Mouse (Mus musculus) MEL (cell line): Measurements from ENCODE around the gene Bmp6. TPM values are rescaled to one million over a fixed set of nuclear protein-coding genes. Genes with fewer than 3 reads are reported as not detected.

ENCODE experiments used
- DNase-seq: peaks from one replicate; pipeline ENCODE4 v3.0.0; 2011; ENCODE audit warnings: low read depth, low spot score
- H3K27ac ChIP-seq: 2 replicates; pipeline ENCODE4 v1.5.1; 2012; ENCODE audit warnings: low read depth, mild to moderate bottlenecking, control low read depth, low read length, moderate library complexity; ENCODE audit not compliant: control insufficient read depth
- H3K27me3 ChIP-seq, 2 experiments: fragments of 150-350 bp in 1 of 2; sonication (generic) in 1 of 2; 2 replicates each; pipeline ENCODE4 v1.6.1; 2012; ENCODE audit warnings: low read length in 2 of 2, mild to moderate bottlenecking in 2 of 2, improper control_type of control experiment in 1 of 2, moderate library complexity in 1 of 2; ENCODE audit not compliant: insufficient read depth in 2 of 2, control insufficient read depth in 1 of 2
- H3K36me3 ChIP-seq, 2 experiments: 2 replicates each; pipeline ENCODE4 v1.6.1; 2012 to 2014; ENCODE audit warnings: low read length in 2 of 2, improper control_type of control experiment in 1 of 2, inconsistent platforms in 1 of 2, mild to moderate bottlenecking in 1 of 2; ENCODE audit not compliant: insufficient read depth in 2 of 2, control insufficient read depth in 1 of 2
- H3K4me1 ChIP-seq, 2 experiments: fragments of 150-350 bp in 1 of 2; sonication (generic) in 1 of 2; 2 replicates each; pipeline ENCODE4 v1.6.1; 2012; ENCODE audit warnings: low read length in 2 of 2, improper control_type of control experiment in 1 of 2, mild to moderate bottlenecking in 1 of 2; ENCODE audit not compliant: insufficient read depth in 2 of 2, control insufficient read depth in 1 of 2
- H3K4me3 ChIP-seq, 2 experiments: fragments of 150-350 bp in 1 of 2; sonication (generic) in 1 of 2; 2 replicates each; pipeline ENCODE4 v1.5.1; 2012; ENCODE audit warnings: low read depth in 2 of 2, low read length in 2 of 2, mild to moderate bottlenecking in 2 of 2, moderate library complexity in 2 of 2, control low read depth in 1 of 2, improper control_type of control experiment in 1 of 2; ENCODE audit not compliant: control insufficient read depth in 1 of 2, insufficient read depth in 1 of 2
- H3K79me2 ChIP-seq: 2 replicates; pipeline ENCODE4 v1.6.1; 2012; ENCODE audit warnings: mild to moderate bottlenecking, low read length, moderate library complexity; ENCODE audit not compliant: control insufficient read depth, poor library complexity, insufficient read depth
- H3K9ac ChIP-seq: 2 replicates; pipeline ENCODE4 v1.6.1; 2012; ENCODE audit warnings: low read depth, mild to moderate bottlenecking, control low read depth, low read length, moderate library complexity; ENCODE audit not compliant: control insufficient read depth, poor library complexity, severe bottlenecking
- H3K9me3 ChIP-seq: fragments of 150-350 bp; sonication (generic); replicated peaks from 2 replicates; pipeline ENCODE4 v1.6.1; 2012; ENCODE audit warnings: mild to moderate bottlenecking, low read length, improper control_type of control experiment, moderate library complexity; ENCODE audit not compliant: insufficient read depth
- CTCF ChIP-seq, 3 experiments: IDR thresholded peaks in 2 of 3; conservative IDR thresholded peaks in 1 of 3; 2 replicates each; pipeline ENCODE4 v1.5.1; 2011 to 2012; ENCODE audit warnings: low read length in 3 of 3, low read depth in 2 of 3, mild to moderate bottlenecking in 2 of 3, improper control_type of control experiment in 1 of 3, inconsistent platforms in 1 of 3, mixed read lengths in 1 of 3, moderate library complexity in 1 of 3; ENCODE audit not compliant: control insufficient read depth in 1 of 3, insufficient read depth in 1 of 3, poor library complexity in 1 of 3, severe bottlenecking in 1 of 3
- EP300 ChIP-seq, 2 experiments: IDR thresholded peaks; 2 replicates each; pipeline ENCODE4 v1.6.1; 2011; ENCODE audit warnings: improper control_type of control experiment in 2 of 2, low read length in 2 of 2, low read depth in 1 of 2, mild to moderate bottlenecking in 1 of 2
- GATA1 ChIP-seq: IDR thresholded peaks from 2 replicates; pipeline ENCODE4 v1.6.1; 2011; ENCODE audit warnings: low read depth, low read length, improper control_type of control experiment
- MAFK ChIP-seq: IDR thresholded peaks from 2 replicates; pipeline ENCODE4 v1.6.1; 2011; ENCODE audit warnings: low read depth, mild to moderate bottlenecking, low read length, improper control_type of control experiment, borderline replicate concordance
- MAZ ChIP-seq: IDR thresholded peaks from 2 replicates; pipeline ENCODE4 v1.6.1; 2012; ENCODE audit warnings: low read depth, mild to moderate bottlenecking, inconsistent platforms, low read length, improper control_type of control experiment
- NELFE ChIP-seq: IDR thresholded peaks from 2 replicates; pipeline ENCODE4 v1.6.1; 2011; ENCODE audit warnings: low read depth, low read length, improper control_type of control experiment
- POLR2A ChIP-seq, 2 experiments: IDR thresholded peaks; 2 replicates each; pipeline ENCODE4 v1.6.1; 2011 to 2012; ENCODE audit warnings: low read length in 2 of 2, mild to moderate bottlenecking in 2 of 2, control low read depth in 1 of 2, improper control_type of control experiment in 1 of 2, low read depth in 1 of 2, moderate library complexity in 1 of 2; ENCODE audit not compliant: control insufficient read depth in 1 of 2, insufficient read depth in 1 of 2, poor library complexity in 1 of 2
- RCOR1 ChIP-seq: IDR thresholded peaks from 2 replicates; pipeline ENCODE4 v1.6.1; 2012; ENCODE audit warnings: low read depth, mild to moderate bottlenecking, inconsistent platforms, low read length, improper control_type of control experiment
- SIN3A ChIP-seq: IDR thresholded peaks from 2 replicates; pipeline ENCODE4 v1.6.1; 2012; ENCODE audit warnings: low read length, improper control_type of control experiment, inconsistent platforms
- SMC3 ChIP-seq: IDR thresholded peaks from 2 replicates; pipeline ENCODE4 v1.6.1; 2011; ENCODE audit warnings: low read depth, low read length, improper control_type of control experiment
- TCF12 ChIP-seq: IDR thresholded peaks from 2 replicates; pipeline ENCODE4 v1.6.1; 2014; ENCODE audit warnings: low read depth, mild to moderate bottlenecking, inconsistent platforms, low read length, improper control_type of control experiment, moderate library complexity
- polyA plus RNA-seq, 2 experiments: library from polyadenylated mRNA; stranded (reverse) in 1 of 2; unstranded in 1 of 2; fragments of >175 nt in 1 of 2; fragments of >200 nt in 1 of 2; gene quantifications; 2 replicates each; pipeline versions ENCODE4 v1.2.1 to v1.2.4; 2012; ENCODE audit warnings: low replicate concordance in 2 of 2, low read depth in 1 of 2; ENCODE audit not compliant: insufficient read length in 2 of 2, insufficient read depth in 1 of 2, missing spikeins in 1 of 2
- total RNA-seq: library from RNA; depleted of rRNA; stranded (reverse); fragments of 300-350 nt; gene quantifications from 2 replicates; pipeline ENCODE4 v1.2.3, GENCODE M21; 2012

The Bmp6 gene
- total and polyA plus RNA-seq, 3 experiments, result not detected

DNA sequence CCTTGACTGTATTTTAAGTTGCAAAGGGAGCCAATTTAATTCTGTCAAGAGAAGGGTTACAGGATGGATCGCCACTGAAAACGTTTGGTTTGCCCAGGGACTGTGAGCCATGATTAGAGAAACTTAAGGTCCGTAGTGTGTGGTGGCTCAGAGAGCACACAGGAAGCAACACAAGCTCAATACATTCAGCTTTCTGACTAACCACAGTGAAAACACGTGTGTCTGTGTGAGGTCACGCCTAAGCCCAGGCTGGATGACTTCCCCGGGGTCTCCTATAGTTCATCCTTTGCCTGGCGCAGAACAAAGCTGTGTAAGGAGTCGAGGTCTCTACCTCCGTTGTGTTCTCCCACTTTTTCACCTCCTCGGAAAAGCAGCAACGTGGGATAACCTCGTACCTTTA, 156.4 kb downstream of the Bmp6 start:
- Histone ChIP-seq H3K79me2 (no peaks in the 10 kb centered on the region), H3K27me3 (no peaks in the 10 kb centered on the region; a peak in 1 of 4 replicates), H3K27ac (no peak overlapping the region), H3K36me3 (peaks cover 3 to 7% of the 10 kb centered on the region in 2 experiments; a peak in 3 of 4 replicates), H3K9ac (no peak overlapping the region), H3K9me3 (no peaks in the 10 kb centered on the region), H3K4me1 (peaks cover 0 to 11% of the 10 kb centered on the region in 2 experiments; a peak in 2 of 4 replicates), H3K4me3 (no peak overlapping the region)
- TF ChIP-seq NELFE (no peak), EP300 (IDR thresholded peaks at IDR 0.05; ENCODE audit: low read depth in 1 of 2, low read length in 2 of 2) (no peak), MAZ (no peak), GATA1 (no peak)
- DNase-seq, result no peak

GRCm38 (mm10) chr13:38503137-38503849, 158.4 kb downstream of the Bmp6 start:
- Histone ChIP-seq H3K79me2 (no peaks in the 10 kb centered on the region), H3K4me3 (no peak overlapping the region), H3K9ac (no peak overlapping the region), H3K36me3 (peaks cover 6 to 7% of the 10 kb centered on the region in 2 experiments; a peak in 3 of 4 replicates), H3K4me1 (peaks cover 0 to 11% of the 10 kb centered on the region in 2 experiments; a peak in 2 of 4 replicates), H3K27ac (peak overlapping the region; percentile 15), H3K9me3 (no peaks in the 10 kb centered on the region), H3K27me3 (no peaks in the 10 kb centered on the region)
- peak in 1 of 2 experiments; percentile 23; a peak in 1 of 4 replicates for TF ChIP-seq EP300 (IDR thresholded peaks at IDR 0.05; ENCODE audit: low read depth in 1 of 2, low read length in 2 of 2)
- no peak for TF ChIP-seq POLR2A (IDR thresholded peaks at IDR 0.05; ENCODE audit: control insufficient read depth in 1 of 2, insufficient read depth in 1 of 2, low read depth in 1 of 2, low read length in 2 of 2, poor library complexity in 1 of 2)
- TF ChIP-seq MAFK, result no peak
- no peak; the same call in 1 of the 2 replicates for TF ChIP-seq SIN3A
- TF ChIP-seq GATA1, result 0 out of 2 replicates have a peak, but pooled peaks have one; percentile 11
- peak; percentile 55; the same call in 1 of the 2 replicates for TF ChIP-seq RCOR1
- DNase-seq, result peak; percentile 81

DNA sequence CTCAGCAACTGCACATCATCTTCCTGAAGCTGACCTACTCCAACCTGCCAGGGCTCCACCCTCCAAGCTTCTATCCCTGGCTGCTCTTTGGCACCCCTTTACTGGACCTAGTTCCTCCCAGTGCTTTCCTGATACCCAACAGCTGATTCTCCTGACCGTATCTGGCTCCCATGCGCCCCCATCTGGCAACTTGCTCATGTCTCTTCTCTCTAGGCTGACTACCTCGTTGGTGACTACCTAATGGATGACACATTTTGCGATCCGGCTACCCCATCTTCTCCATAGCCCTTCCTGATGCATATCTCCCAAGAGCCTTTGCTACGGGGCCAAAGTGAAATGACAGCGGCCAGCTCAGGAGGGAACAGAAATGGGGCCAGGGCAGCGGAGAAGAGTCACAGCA, 161.4 kb downstream of the Bmp6 start:
- Histone ChIP-seq H3K79me2 (no peaks in the 10 kb centered on the region), H3K4me3 (no peak overlapping the region), H3K9me3 (no peaks in the 10 kb centered on the region), H3K36me3 (peaks cover 6 to 7% of the 10 kb centered on the region in 2 experiments; a peak in 3 of 4 replicates), H3K4me1 (peaks cover 0 to 11% of the 10 kb centered on the region in 2 experiments; a peak in 2 of 4 replicates), H3K27ac (no peak overlapping the region), H3K9ac (no peak overlapping the region), H3K27me3 (no peaks in the 10 kb centered on the region)
- peak; percentile 39 for DNase-seq
- peak; percentile 28; the same call in 1 of the 2 replicates for TF ChIP-seq SMC3
- no peak for TF ChIP-seq TCF12
- peak; percentile 15 to 60 (median 47); a peak in 4 of 6 replicates for TF ChIP-seq CTCF (IDR thresholded peaks at IDR 0.05 in 2 of 3, conservative IDR thresholded peaks at IDR 0.05 in 1 of 3; ENCODE audit: control insufficient read depth in 1 of 3, insufficient read depth in 1 of 3, low read depth in 2 of 3, low read length in 3 of 3, poor library complexity in 1 of 3, severe bottlenecking in 1 of 3)
